Mouse (Mus musculus): ENCODE data around the gene Slc10a6. TPM values are rescaled to one million over a fixed set of nuclear protein-coding genes. Genes with fewer than 3 reads are reported as not detected.

Gene Slc10a6
- total and polyA plus RNA-seq, 2 experiments from 2014 or later: 1.7 TPM; not detected in 1

DNA sequence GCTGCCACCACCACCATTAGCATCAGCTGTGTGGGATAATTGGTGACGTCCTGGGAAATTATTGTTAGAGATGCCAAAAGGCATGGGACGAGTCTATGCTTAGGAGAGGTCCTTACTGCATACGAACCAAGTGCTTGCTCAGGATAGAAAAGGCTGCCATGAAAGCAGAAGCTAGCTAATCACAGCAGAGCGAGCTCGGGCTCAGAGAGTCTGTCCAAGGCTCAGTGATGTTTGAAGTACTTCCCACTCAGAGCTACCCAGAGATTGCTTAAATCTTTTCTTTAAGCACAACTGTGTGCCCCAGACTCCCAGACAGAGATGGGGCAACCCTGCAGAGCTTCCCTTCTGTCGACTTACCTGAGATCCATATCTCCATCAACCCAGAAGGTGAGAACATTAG is 704 bp downstream of the Slc10a6 start:
- no peaks in the 10 kb centered on the region for H3K36me3 ChIP-seq (ENCODE audit: insufficient read depth, low read length)
- 85% methylated on average over 6 of the region's 6 CpGs for WGBS
- no peak overlapping the region for H3K4me2 ChIP-seq (ENCODE audit: low read depth, low read length, poor library complexity, severe bottlenecking)
- DNase-seq (ENCODE audit: low spot score) (no peak), ATAC-seq (ENCODE audit: low FRiP score) (no peak)
- H3K9ac ChIP-seq (replicated peaks; ENCODE audit: low read length, poor library complexity, severe bottlenecking): no peak overlapping the region
- H3K4me3 ChIP-seq (ENCODE audit: low read depth, low read length): no peak overlapping the region
- H3K27me3 ChIP-seq (ENCODE audit: insufficient read depth, low read length): no peaks in the 10 kb centered on the region
- H3K9me3 ChIP-seq (ENCODE audit: low read length): no peaks in the 10 kb centered on the region
- TF ChIP-seq CTCF (IDR thresholded peaks at IDR 0.05): no peak
- H3K27ac ChIP-seq (ENCODE audit: low read depth, low read length): no peak overlapping the region
- peaks cover 4% of the 10 kb centered on the region; the same call in 1 of the 2 replicates for H3K4me1 ChIP-seq (ENCODE audit: insufficient read depth, low read length)

DNA sequence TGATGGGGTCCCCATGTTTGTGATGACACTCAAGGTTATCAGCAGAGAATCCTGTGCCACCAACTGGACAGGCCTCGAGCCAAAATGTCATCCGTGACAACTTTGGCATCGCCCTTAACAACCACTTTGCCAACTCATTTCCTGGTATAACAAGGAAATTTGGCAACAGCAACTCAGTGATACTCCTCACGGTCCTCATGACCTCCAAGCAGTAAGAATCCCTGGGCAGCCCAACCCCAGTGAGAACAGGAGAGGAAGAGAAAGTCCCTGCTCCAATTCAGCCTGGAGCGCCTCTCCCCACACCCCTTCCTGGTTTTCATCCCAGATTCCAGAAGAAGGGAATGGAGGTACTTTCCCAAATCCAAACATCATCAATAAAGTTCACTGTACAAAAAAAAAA is 4.4 kb downstream of the Slc10a6 start:
- no peak overlapping the region for H3K4me3 ChIP-seq (ENCODE audit: low read depth, low read length)
- 92% methylated on average over 5 of the region's 5 CpGs for WGBS

DNA sequence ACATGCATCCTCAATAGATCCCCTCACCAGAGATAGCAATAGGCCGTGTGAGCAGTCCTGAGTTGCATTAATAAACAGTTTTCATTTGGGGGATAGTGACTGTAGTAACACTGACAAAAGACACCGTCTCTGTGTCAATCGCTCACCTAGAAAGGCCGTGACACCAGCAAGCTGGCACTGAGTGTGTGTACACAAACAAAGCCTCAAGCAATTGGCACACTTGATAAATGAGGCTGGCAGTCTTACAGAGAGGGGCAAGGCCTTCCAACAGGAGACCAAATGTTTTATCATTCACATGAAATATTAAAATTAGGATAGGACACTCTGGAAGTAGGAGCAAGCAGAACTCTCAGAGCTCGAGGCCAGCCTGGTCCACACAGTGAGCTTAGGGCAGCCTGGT is 6.9 kb downstream of the Slc10a6 start:
- no peaks in the 10 kb centered on the region for H3K9me3 ChIP-seq (ENCODE audit: low read length)
- H3K4me3 ChIP-seq (ENCODE audit: low read depth, low read length): no peak overlapping the region
- no peak overlapping the region for H3K27ac ChIP-seq (ENCODE audit: low read depth, low read length)
- H3K9ac ChIP-seq (replicated peaks; ENCODE audit: low read length, poor library complexity, severe bottlenecking): no peak overlapping the region
- no peak for DNase-seq (ENCODE audit: low spot score)
- no peaks in the 10 kb centered on the region for H3K36me3 ChIP-seq (ENCODE audit: insufficient read depth, low read length)
- 78% methylated on average over 5 of the region's 5 CpGs for WGBS
- H3K27me3 ChIP-seq (ENCODE audit: insufficient read depth, low read length): no peaks in the 10 kb centered on the region
- ATAC-seq (ENCODE audit: low FRiP score): no peak
- H3K4me2 ChIP-seq (ENCODE audit: low read depth, low read length, poor library complexity, severe bottlenecking): no peak overlapping the region
- no peak for TF ChIP-seq CTCF (IDR thresholded peaks at IDR 0.05)
- no peaks in the 10 kb centered on the region for H3K4me1 ChIP-seq (ENCODE audit: insufficient read depth, low read length)

More for the DNA sequence above, 4.4 kb downstream of the Slc10a6 start:
- no peak overlapping the region for H3K27ac ChIP-seq (ENCODE audit: low read depth, low read length)
- no peaks in the 10 kb centered on the region for H3K9me3 ChIP-seq (ENCODE audit: low read length)
- ATAC-seq (ENCODE audit: low FRiP score) (no peak), DNase-seq (ENCODE audit: low spot score) (no peak)
- H3K36me3 ChIP-seq (ENCODE audit: insufficient read depth, low read length): no peaks in the 10 kb centered on the region
- no peak for TF ChIP-seq CTCF (IDR thresholded peaks at IDR 0.05)
- H3K27me3 ChIP-seq (ENCODE audit: insufficient read depth, low read length): no peaks in the 10 kb centered on the region
- peaks cover 4% of the 10 kb centered on the region; the same call in 1 of the 2 replicates for H3K4me1 ChIP-seq (ENCODE audit: insufficient read depth, low read length)
- H3K9ac ChIP-seq (replicated peaks; ENCODE audit: low read length, poor library complexity, severe bottlenecking): no peak overlapping the region
- no peak overlapping the region for H3K4me2 ChIP-seq (ENCODE audit: low read depth, low read length, poor library complexity, severe bottlenecking)

DNA sequence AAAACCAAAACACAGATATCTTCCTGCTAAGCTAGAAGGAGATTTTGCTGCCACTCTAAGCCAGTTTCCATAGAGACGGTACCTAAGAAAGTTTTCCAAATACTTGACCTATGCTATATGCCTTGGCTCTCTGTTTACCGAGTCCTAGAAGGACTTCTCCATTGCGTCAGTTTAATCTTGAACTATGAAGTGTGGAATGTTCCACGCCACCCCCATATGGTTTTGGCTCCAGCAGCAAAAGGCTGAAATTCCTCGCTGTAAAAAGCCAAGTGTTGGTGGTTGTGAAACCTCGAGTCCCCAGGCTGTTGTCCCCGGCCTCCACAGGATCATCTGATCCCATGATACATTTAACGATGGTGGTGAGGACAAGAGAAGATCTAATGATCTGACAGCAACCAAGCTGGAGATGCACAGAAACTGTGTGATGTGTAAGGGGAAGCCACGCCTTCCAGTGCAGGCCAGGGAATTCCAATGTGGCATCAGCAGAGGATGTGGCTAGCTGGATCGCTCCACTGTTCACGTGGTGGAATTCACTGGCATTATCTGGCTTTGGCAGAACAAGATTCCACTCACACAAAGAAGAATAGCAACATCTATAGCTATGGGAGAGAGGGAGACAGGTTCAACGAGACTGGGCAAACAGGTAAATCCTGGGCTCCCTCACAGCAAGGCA is 8.8 kb downstream of the Slc10a6 start:
- H3K4me1 ChIP-seq (ENCODE audit: insufficient read depth, low read length): no peaks in the 10 kb centered on the region
- H3K4me3 ChIP-seq (ENCODE audit: low read depth, low read length): no peak overlapping the region
- ATAC-seq (ENCODE audit: low FRiP score) (no peak), DNase-seq (ENCODE audit: low spot score) (no peak)
- TF ChIP-seq CTCF (IDR thresholded peaks at IDR 0.05): no peak
- no peaks in the 10 kb centered on the region for H3K27me3 ChIP-seq (ENCODE audit: insufficient read depth, low read length)
- H3K9me3 ChIP-seq (ENCODE audit: low read length): no peaks in the 10 kb centered on the region
- no peak overlapping the region for H3K27ac ChIP-seq (ENCODE audit: low read depth, low read length)
- no peak overlapping the region for H3K4me2 ChIP-seq (ENCODE audit: low read depth, low read length, poor library complexity, severe bottlenecking)
- no peak overlapping the region for H3K9ac ChIP-seq (replicated peaks; ENCODE audit: low read length, poor library complexity, severe bottlenecking)
- 83% methylated on average over 12 of the region's 12 CpGs for WGBS
- H3K36me3 ChIP-seq (ENCODE audit: insufficient read depth, low read length): no peaks in the 10 kb centered on the region

GRCm38 (mm10) chr5:103617191-103617590 is 12.0 kb downstream of the Slc10a6 start:
- Histone ChIP-seq H3K36me3 (ENCODE audit: insufficient read depth, low read length) (no peaks in the 10 kb centered on the region), H3K27me3 (ENCODE audit: insufficient read depth, low read length) (no peaks in the 10 kb centered on the region), H3K4me1 (ENCODE audit: insufficient read depth, low read length) (no peaks in the 10 kb centered on the region), H3K4me3 (ENCODE audit: low read depth, low read length) (no peak overlapping the region), H3K9me3 (ENCODE audit: low read length) (no peaks in the 10 kb centered on the region), H3K9ac (replicated peaks; ENCODE audit: low read length, poor library complexity, severe bottlenecking) (no peak overlapping the region), H3K27ac (ENCODE audit: low read depth, low read length) (no peak overlapping the region), H3K4me2 (ENCODE audit: low read depth, low read length, poor library complexity, severe bottlenecking) (no peak overlapping the region)
- DNase-seq (ENCODE audit: low spot score): no peak
- ATAC-seq (ENCODE audit: low FRiP score): no peak
- no peak for TF ChIP-seq CTCF (IDR thresholded peaks at IDR 0.05)
- WGBS: 67% methylated on average over 9 of the region's 9 CpGs

- DNase-seq (ENCODE audit: low spot score) (no peak), ATAC-seq (ENCODE audit: low FRiP score) (no peak)
- Histone ChIP-seq H3K9ac (replicated peaks; ENCODE audit: low read length, poor library complexity, severe bottlenecking) (no peak overlapping the region), H3K27ac (ENCODE audit: low read depth, low read length) (no peak overlapping the region), H3K4me2 (ENCODE audit: low read depth, low read length, poor library complexity, severe bottlenecking) (no peak overlapping the region), H3K4me1 (ENCODE audit: insufficient read depth, low read length) (no peaks in the 10 kb centered on the region), H3K27me3 (ENCODE audit: insufficient read depth, low read length) (no peaks in the 10 kb centered on the region), H3K36me3 (ENCODE audit: insufficient read depth, low read length) (no peaks in the 10 kb centered on the region), H3K4me3 (ENCODE audit: low read depth, low read length) (no peak overlapping the region), H3K9me3 (ENCODE audit: low read length) (no peaks in the 10 kb centered on the region)
- no peak for TF ChIP-seq CTCF (IDR thresholded peaks at IDR 0.05)
- WGBS: 90% methylated on average over 7 of the region's 7 CpGs
Observed at GRCm38 (mm10) chr5:103614356-103614755, 14.8 kb downstream of the Slc10a6 start.
